Mouse (Mus musculus) lung, embryonic 14.5 days (tissue): ENCODE data around the gene Zfp398. TPM values are rescaled to one million over a fixed set of nuclear protein-coding genes. Genes with fewer than 3 reads are reported as not detected.
"Not testable (repeated sequence)": the region's sequence is repeated elsewhere in the genome, so short reads cannot be mapped to it uniquely, and the experiment has no call there.

Experiments
- ATAC-seq: fragments of 200-750 bp; cut with Nextera tagmentation; 2 replicates; pipeline ENCODE4 v1.8.0; 2017; ENCODE audit warnings: mild to moderate bottlenecking, moderate TSS enrichment, moderate library complexity; ENCODE audit not compliant: insufficient read depth
- DNase-seq: peaks from one replicate; pipeline ENCODE4 v3.0.0-alpha.2; 2015
- H3K27ac ChIP-seq: fragments of 300-500 bp; sonication (generic); 2 replicates; pipeline ENCODE4 v1.5.1; 2014; ENCODE audit warnings: low read depth, mild to moderate bottlenecking, moderate library complexity
- H3K27me3 ChIP-seq: fragments of 300-500 bp; sonication (generic); 2 replicates; pipeline ENCODE4 v1.6.1; 2014; ENCODE audit warnings: low read length, control low read depth; ENCODE audit not compliant: insufficient read depth
- H3K36me3 ChIP-seq: fragments of 300-500 bp; sonication (generic); 2 replicates; pipeline ENCODE4 v1.6.1; 2014; ENCODE audit warnings: control low read depth; ENCODE audit not compliant: insufficient read depth
- H3K4me1 ChIP-seq: fragments of 300-500 bp; sonication (generic); 2 replicates; pipeline ENCODE4 v1.6.1; 2014; ENCODE audit warnings: antibody characterized with exemption, control low read depth; ENCODE audit not compliant: insufficient read depth
- H3K4me2 ChIP-seq: fragments of 300-500 bp; sonication (generic); 2 replicates; pipeline ENCODE4 v1.6.1; 2014; ENCODE audit warnings: mild to moderate bottlenecking
- H3K4me3 ChIP-seq: fragments of 300-500 bp; sonication (generic); 2 replicates; pipeline ENCODE4 v1.5.1; 2014; ENCODE audit warnings: low read depth, low read length
- H3K9ac ChIP-seq: fragments of 300-500 bp; sonication (generic); 2 replicates; pipeline ENCODE4 v1.6.1; 2014
- H3K9me3 ChIP-seq: fragments of 300-500 bp; sonication (generic); 2 replicates; pipeline ENCODE4 v1.6.1; 2016; ENCODE audit warnings: low read depth, low read length, control low read depth
- CTCF ChIP-seq: IDR thresholded peaks from 2 replicates; pipeline ENCODE4 v1.5.1; 2016; ENCODE audit warnings: antibody characterized with exemption, low read depth
- WGBS: fragments of 180-500 bp; shearing (Covaris S2); extraction: QIAGEN DNeasy Blood & Tissue Kit; methylation state at CpG from one replicate; pipeline ENCODE4 v1.1.7; 2014; 5-methylcytosine and 5-hydroxymethylcytosine counted together
- polyA plus RNA-seq: library from polyadenylated mRNA; unstranded; fragments of >200 nt; fragmentation: Nextera tagmentation; extraction: Ambion mirVana; gene quantifications from 2 replicates; pipeline ENCODE4 v1.2.1, GENCODE M21; 2014

The Zfp398 gene
- polyA plus RNA-seq, 1 experiment from 2014 or later, result 10.6 TPM

DNA sequence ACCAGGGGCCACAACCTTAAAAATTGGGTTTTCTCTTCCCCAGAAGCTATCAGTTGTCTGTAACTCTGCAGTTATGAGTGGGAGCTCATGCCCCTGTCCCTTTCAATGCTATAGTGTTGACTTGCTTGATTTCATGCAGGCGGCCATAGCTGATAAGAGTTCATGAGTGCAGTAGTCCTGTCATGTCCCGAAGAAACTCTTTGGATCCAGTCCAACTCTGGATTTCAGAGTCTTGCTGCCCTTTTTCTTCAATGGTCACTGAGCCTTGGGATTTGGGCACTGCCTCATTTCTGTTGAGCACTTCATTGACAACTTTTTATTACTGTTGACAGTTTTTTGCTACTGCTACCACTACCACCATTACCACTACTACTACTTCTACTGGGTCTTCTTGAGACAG, 2.2 kb downstream of the Zfp398 start:
- DNase-seq (peak; percentile 7), ATAC-seq (no peak)
- Histone ChIP-seq H3K9me3 (no peaks in the 10 kb centered on the region), H3K9ac (no peak overlapping the region), H3K36me3 (peaks cover 5% of the 10 kb centered on the region; the same call in 1 of the 2 replicates), H3K27ac (no peak overlapping the region), H3K4me1 (no peaks in the 10 kb centered on the region; the same call in 1 of the 2 replicates), H3K27me3 (no peaks in the 10 kb centered on the region), H3K4me2 (no peak overlapping the region), H3K4me3 (no peak overlapping the region)
- no peak for TF ChIP-seq CTCF
- 37% methylated on average over 2 of the region's 2 CpGs for WGBS

DNA sequence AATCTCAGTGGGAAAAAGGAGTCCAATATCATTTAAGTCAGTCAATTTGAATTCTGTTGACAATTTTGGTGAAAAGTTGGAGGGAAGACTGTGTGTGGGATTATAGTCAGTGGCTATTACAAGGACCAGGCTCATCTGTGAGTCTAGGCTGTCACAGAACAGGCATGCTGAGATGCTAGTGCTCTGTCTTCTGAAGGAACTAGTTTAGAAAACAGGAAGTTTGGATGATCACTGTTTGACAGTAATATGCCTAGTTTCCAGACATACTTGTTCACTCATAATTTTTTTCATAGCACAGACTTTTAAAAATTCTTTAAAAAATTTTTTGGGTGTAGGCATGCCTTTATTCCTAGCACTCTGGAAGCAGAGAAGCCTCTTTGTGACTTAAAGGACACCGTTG, 5.6 kb downstream of the Zfp398 start:
- no peak overlapping the region for H3K9ac ChIP-seq
- no peaks in the 10 kb centered on the region for H3K27me3 ChIP-seq
- no peak overlapping the region for H3K27ac ChIP-seq
- TF ChIP-seq CTCF, result no peak
- ATAC-seq, result no peak
- no peak overlapping the region for H3K4me2 ChIP-seq
- H3K36me3 ChIP-seq, result peaks cover 5% of the 10 kb centered on the region; the same call in 1 of the 2 replicates
- 100% methylated on average over 1 of the region's 1 CpGs for WGBS
- DNase-seq, result no peak
- no peak overlapping the region for H3K4me3 ChIP-seq
- H3K4me1 ChIP-seq, result no peaks in the 10 kb centered on the region; the same call in 1 of the 2 replicates
- H3K9me3 ChIP-seq, result no peaks in the 10 kb centered on the region

DNA sequence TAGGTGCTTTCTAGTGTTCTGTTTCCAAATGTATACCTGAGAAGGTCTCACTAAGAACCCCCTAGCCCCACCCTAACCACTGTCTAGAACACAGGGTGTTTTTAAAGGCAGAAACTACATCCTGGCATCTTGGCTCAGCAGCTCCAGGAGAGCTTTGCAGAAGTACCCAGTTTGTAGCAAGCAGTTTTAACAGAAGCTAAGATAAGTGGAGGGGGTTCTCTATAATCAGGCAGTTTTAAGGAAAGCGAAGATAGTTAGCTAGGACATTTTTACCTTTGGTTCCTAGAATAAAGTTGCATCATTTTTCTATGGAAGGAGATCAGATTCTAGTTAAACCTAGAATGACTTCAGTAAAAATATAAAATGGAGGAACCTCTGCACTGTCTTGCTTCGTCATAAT, 6.4 kb downstream of the Zfp398 start:
- H3K27ac ChIP-seq, result no peak overlapping the region
- H3K9ac ChIP-seq, result no peak overlapping the region
- DNase-seq (no peak), ATAC-seq (no peak)
- H3K4me1 ChIP-seq, result no peaks in the 10 kb centered on the region; the same call in 1 of the 2 replicates
- no peak overlapping the region for H3K4me2 ChIP-seq
- WGBS, result 89% methylated on average over 2 of the region's 2 CpGs
- no peak overlapping the region for H3K4me3 ChIP-seq
- no peak for TF ChIP-seq CTCF
- no peaks in the 10 kb centered on the region for H3K27me3 ChIP-seq
- H3K9me3 ChIP-seq, result no peaks in the 10 kb centered on the region
- peaks cover 5% of the 10 kb centered on the region; the same call in 1 of the 2 replicates for H3K36me3 ChIP-seq

DNA sequence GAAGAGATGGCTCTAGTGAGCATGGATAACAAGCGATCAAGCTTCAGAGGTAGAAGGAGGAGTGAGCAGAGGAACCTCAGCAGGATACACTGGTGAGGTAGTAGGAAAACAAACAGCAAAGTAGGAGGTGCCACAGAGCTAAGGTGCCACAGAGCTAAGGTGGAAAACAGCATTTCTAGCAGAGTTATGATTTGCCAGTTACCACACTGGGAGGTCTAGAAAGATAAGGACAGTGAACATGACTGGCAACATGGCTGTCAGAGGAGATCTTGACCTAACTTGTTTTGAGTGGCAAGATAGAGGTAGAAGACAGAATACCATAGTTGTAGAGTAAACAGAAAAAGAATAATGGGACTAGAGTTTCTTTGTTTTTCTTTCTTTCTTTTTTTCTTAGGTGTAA, 6.9 kb downstream of the Zfp398 start:
- ATAC-seq, result no peak
- Histone ChIP-seq H3K36me3 (peaks cover 5% of the 10 kb centered on the region; the same call in 1 of the 2 replicates), H3K9ac (no peak overlapping the region), H3K4me2 (no peak overlapping the region), H3K4me3 (no peak overlapping the region), H3K4me1 (no peaks in the 10 kb centered on the region; the same call in 1 of the 2 replicates), H3K27ac (no peak overlapping the region), H3K9me3 (no peaks in the 10 kb centered on the region), H3K27me3 (no peaks in the 10 kb centered on the region)
- WGBS, result 79% methylated on average over 1 of the region's 1 CpGs
- no peak for DNase-seq
- TF ChIP-seq CTCF, result no peak

DNA sequence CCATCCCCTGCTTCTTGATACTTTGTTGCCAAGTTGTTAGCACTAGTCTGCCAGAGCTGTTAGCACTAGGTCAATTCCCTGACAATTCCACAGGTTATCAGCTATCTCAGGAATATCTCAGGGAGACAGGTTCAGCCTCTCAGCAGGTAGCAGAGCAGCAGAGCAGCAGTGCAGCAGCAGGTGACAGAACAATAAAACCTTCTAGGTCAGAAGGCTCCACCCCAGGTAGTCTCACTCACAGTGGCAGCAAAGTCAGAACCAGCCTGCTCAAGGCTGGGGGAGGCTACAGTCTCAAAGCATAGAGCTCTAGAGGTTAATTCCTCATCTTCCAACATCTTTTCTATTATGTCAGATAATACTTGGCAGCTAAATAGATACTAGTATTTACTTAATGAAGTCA, 10.3 kb downstream of the Zfp398 start:
- Histone ChIP-seq H3K4me3 (no peak overlapping the region), H3K27me3 (no peaks in the 10 kb centered on the region), H3K9me3 (no peaks in the 10 kb centered on the region), H3K27ac (no peak overlapping the region), H3K4me1 (no peaks in the 10 kb centered on the region), H3K4me2 (no peak overlapping the region), H3K36me3 (no peaks in the 10 kb centered on the region; the same call in 1 of the 2 replicates), H3K9ac (no peak overlapping the region)
- DNase-seq (no peak), ATAC-seq (no peak)
- TF ChIP-seq CTCF, result no peak

DNA sequence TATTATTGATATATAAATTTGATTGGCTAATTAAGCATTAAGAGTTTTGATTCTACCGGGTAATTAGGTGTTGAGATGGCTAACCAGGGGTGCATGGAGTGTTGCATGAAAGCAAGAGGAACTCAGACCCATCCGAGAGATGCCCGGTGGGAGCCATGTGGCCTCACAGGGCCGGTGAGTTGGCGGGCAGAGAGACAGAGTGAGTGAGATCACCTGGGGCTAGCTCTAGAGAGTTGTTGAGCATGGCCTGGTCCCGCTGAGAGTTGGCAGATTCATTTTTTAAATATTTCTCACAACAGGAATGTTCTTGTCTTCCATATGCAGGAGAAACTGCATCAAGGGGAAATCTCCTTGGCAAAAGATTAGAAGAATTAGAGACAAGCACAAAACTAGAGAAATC, 21.8 kb downstream of the Zfp398 start:
- Histone ChIP-seq H3K4me3 (no peak overlapping the region), H3K4me1 (no peaks in the 10 kb centered on the region), H3K9me3 (no peaks in the 10 kb centered on the region), H3K27me3 (no peaks in the 10 kb centered on the region), H3K4me2 (no peak overlapping the region), H3K9ac (no peak overlapping the region), H3K36me3 (peaks cover 26% of the 10 kb centered on the region), H3K27ac (no peak overlapping the region)
- DNase-seq, result no peak
- ATAC-seq, result no peak
- no peak for TF ChIP-seq CTCF
- WGBS, result 93% methylated on average over 6 of the region's 6 CpGs

DNA sequence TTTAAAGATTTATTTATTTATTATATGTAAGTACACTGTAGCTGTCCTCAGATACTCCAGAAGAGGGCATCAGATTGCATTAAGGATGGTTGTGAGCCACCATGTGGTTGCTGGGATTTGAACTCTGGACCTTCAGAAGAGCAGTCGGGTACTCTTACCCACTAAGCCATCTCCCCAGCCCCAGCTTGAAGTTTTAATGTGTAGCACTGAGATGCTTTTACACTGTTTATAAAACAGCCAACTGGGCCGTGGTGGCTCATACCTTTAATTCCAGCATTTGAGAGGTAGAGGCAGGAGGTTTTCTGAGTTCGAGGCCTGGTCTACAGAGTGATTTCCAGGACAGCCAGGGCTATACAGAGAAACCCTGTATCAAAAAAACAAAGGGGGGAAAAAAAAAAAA, 22.3 kb downstream of the Zfp398 start:
- not testable (repeated sequence) for H3K4me1 ChIP-seq, H3K9ac ChIP-seq, H3K27me3 ChIP-seq, ATAC-seq, H3K9me3 ChIP-seq, H3K4me3 ChIP-seq, DNase-seq, H3K4me2 ChIP-seq, H3K27ac ChIP-seq
- WGBS, result 81% methylated on average over 3 of the region's 3 CpGs
- H3K36me3 ChIP-seq, result peaks cover 26% of the 10 kb centered on the region

DNA sequence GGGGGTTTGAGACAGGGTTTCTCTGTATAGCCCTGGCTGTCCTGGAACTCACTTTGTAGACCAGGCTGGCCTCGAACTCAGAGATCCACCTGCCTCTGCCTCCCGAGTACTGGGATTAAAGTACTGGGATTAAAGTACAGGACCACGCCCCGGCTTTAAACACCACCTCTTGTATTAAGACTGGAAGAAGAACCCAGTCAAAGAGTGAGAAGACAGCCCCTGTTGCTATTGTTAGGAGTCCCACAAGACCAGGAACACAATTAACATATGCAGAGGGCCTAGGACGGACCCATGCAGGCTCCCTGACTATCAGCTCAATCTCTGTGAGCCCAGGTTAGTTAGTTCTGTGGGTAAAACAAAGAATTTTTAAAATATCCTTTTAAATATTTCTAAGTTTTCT, 36.8 kb downstream of the Zfp398 start:
- WGBS, result 83% methylated on average over 5 of the region's 5 CpGs
- Histone ChIP-seq H3K36me3 (peaks cover 9% of the 10 kb centered on the region; the same call in 1 of the 2 replicates), H3K4me2 (no peak overlapping the region), H3K4me3 (no peak overlapping the region), H3K9ac (no peak overlapping the region), H3K27ac (no peak overlapping the region), H3K9me3 (no peaks in the 10 kb centered on the region), H3K4me1 (no peaks in the 10 kb centered on the region), H3K27me3 (no peaks in the 10 kb centered on the region)
- no peak for DNase-seq
- ATAC-seq, result no peak
- TF ChIP-seq CTCF, result no peak
